Mouse (Mus musculus) adrenal gland, adult (tissue): Measurements from ENCODE around the gene Adra1b.

Source experiments
- DNase-seq, 2 experiments: peaks; one replicate each; pipeline ENCODE4 v3.0.0; 2022 to 2023; ENCODE audit warnings: low spot score in 1 of 2; ENCODE audit not compliant: inconsistent age in 2 of 2

Gene Adra1b

GRCm38 (mm10) chr11:43901051-43901654, at the start of gene Adra1b:
Gene Adra1b, minus strand, starts transcription at chr11:43901210.
- DNase-seq, result no peak

DNA sequence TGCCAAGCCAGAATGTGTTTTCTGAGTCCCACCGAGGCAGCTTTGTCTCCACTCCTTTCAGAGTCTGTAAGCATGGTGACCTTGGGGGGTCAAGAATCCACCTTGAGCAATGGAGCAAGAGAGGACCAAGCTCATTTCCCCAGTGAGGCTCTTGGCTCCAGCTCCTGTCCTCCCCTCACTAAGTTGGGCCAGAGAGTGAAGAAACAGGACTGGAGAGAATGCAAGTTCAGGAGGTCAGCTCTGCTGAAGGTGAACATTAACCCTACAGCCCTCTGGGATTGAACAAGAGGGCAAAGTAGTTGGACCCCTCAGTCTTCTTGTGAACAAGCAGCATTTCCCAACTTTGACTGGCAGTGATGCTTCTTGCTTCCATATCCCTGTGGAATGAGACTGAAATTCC, 49.3 kb upstream of the Adra1b start:
- DNase-seq, result peak in 1 of 2 experiments; percentile 47

DNA sequence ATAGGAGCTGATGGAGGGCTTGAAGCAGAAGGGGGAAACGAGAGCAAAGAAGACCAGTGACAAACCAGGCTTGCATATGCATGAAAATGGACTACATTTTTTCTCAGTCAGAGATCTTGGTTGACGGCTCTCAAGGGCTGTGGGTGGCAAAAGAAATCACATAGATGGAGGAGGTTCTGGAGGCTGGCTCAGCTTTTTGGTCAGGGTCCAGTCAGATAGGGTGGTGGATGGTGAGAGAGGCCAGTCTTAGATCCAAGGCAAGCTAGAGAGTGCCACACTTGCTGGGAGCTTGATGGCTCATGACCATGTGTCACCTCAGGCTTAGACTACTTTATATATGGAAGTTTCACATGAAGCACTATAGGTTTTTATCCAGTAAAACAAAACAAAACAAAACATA, 42.8 kb upstream of the Adra1b start:
- DNase-seq, result no peak

- no peak for DNase-seq
These were observed 42.2 kb upstream of the Adra1b start for GRCm38 (mm10) chr11:43943167-43943566.

DNA sequence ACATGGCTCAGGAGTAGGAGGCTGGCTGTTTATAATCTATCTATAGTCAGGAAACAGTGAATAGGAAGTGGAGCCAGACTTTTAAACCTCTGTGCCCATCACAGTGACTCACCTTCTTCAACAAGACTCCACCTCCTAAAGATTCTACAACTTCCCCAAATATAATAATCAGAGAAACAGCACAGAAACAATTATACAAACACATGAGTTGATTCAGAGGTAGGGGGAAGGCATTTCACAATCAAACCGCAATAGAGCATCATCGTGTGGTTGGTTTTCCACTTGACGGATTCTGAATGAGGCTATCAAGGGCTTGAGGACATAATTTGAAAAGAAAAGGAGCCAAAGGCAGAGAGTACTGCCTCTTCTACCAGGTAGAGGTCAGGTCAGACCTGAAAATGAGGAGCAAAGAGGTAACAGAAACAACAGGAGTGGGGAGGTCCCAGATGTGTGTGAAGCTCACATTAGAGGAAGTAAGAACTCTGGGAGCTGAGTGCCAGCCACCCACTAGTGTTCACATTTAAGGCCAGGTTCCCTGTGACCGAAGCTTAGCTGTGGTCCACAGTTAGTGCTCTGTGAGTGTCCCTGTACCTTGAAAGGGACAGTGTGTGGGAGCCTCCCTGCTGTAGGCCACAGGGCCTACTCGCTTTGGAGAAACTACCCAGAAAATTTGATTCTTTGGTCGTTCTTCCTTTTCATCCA, 39.6 kb upstream of the Adra1b start:
- DNase-seq, result no peak

GRCm38 (mm10) chr11:43936023-43936422, 35.0 kb upstream of the Adra1b start:
- no peak for DNase-seq

GRCm38 (mm10) chr11:43933480-43933879, 32.5 kb upstream of the Adra1b start:
- DNase-seq, result peak; percentile 77 to 84

- DNase-seq, result no peak
These were observed 32.0 kb upstream of the Adra1b start for GRCm38 (mm10) chr11:43933000-43933399.

DNA sequence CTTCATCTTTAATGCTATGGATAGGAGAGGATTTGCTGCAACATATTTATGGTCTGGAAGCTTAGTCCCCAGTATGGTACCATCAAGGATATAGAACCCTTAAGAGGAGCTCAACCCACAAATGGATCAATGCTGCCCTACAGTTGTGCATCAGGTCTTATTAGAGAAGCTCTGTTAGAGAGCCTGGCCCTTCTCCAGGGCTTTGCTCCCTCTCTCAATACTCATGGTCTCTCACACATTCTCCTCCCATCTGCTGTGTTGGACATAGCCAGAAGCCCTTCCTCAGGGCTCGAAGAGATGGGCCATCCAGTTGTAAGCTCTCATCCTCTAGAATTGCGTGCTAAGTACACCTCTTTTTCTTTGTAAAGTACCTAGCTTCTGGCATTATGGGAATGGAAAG, 29.2 kb upstream of the Adra1b start:
- DNase-seq, result no peak

DNA sequence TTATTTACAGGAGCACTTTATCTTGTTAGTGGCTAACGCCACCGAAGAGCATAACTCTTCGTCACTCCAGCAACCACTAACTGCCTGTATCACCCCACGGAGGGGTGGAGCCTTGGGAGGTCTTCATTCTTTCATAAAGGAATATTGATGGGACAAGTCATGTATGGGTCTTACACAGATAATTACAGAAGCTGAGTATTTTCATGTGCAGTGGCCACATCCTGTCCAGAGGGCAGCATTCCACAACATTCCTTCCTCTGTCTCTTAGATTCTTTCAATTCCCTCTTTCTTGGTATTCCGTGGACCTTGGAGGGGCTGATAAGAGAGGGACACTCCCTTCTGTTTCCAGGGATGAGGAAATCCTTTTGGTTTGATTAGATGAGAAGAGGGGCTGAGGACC, 28.7 kb upstream of the Adra1b start:
- DNase-seq, result no peak

GRCm38 (mm10) chr11:43929178-43929577, 28.2 kb upstream of the Adra1b start:
- DNase-seq, result peak; percentile 75 to 87

DNA sequence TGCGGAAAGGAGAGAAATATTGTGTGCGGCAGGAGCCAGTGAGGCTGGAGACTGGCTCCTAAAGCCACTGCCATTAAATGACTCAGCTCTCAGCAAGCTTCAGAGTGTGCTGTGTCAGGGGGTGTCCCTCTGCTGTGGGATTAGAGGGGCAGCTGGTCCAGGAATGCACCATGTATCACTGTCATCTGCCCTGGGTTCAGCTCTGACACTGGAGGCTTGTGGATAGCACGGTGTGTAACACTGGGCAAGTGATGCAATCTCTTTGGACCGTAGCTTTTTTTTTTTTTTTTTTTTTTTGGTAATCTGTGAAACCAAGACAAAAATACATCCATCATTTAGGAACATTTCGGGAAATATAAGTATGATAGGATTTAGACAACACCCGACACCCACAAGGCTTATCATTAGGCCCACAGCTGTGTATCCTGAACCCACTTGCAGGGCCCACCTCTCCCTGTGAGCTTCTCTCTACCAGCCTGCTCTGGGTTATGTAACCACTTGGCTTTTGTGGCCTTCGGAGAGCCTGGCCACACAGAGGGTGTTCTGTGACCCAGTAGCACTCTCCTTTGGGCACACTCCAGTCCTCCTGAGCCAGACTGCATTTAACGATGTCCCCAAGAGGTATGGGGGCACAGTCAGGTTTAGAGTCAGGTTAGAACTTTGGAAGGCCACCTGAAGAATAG, 26.3 kb upstream of the Adra1b start:
- DNase-seq, result peak; percentile 50 to 79

DNA sequence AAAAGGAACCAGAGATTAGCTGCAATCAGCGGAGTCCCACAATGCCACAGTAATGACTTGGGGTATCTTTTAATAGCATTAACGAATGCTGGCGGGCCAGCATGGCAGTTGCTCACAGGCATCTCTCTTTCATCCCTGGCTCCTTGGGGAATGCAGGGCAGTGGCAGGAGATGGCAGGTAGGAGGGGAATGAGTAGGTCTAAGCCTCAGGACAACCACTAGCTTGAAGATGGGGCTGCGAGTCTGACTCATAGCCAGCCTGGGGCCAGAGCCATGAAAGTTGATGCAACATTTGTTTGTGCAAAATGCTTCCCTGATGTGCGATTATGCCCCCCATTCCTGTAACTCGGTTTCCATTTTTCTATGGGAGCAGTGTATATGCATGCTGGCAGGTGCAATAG, 25.2 kb upstream of the Adra1b start:
- DNase-seq, result no peak

DNA sequence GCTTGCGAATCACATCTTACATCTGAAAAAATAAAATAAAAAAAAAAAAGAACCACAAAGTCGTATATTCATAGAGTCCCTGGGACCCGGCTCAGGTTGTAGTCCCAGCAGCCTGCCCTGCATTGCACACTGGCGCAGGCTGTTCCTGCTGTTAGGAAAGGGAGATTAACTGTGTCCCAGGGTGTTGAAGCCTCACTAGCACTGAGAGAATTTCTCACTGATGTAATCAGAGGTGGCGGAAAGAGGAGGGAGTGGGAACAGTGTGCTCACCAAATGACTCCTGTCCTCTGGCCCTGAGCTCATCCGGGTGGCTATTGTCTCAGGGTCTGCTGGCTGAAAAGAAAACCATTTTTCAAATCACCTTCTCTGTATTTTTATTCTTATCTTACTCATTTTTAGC, 24.6 kb upstream of the Adra1b start:
- no peak for DNase-seq

- no peak for DNase-seq
These were observed 20.7 kb upstream of the Adra1b start for GRCm38 (mm10) chr11:43921701-43922100.

- peak; percentile 52 to 80 for DNase-seq
These were observed 18.6 kb upstream of the Adra1b start for GRCm38 (mm10) chr11:43919492-43920055.

GRCm38 (mm10) chr11:43914552-43915447, 13.8 kb upstream of the Adra1b start:
- DNase-seq, result no peak

GRCm38 (mm10) chr11:43912136-43912888, 11.3 kb upstream of the Adra1b start:
- no peak for DNase-seq

DNA sequence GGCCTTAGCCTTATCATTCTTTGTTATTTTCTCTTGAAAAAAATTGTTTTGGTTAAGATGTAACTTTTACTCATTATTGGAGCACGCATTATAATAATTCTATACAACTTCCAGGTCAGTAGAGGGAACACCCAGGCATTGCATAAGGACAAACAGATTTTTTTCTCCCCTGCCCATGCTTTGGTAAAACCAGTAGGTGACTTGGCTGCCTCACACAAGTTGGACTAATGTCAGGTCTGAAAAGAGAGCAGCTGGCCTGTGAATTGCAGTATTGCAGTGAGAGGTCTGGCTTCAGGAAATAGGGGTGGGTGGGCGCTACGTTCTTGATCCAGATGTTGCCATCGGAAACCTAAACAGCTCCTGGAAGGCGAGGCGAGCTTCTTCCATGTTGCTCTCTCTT, 10.6 kb upstream of the Adra1b start:
- DNase-seq, result no peak

GRCm38 (mm10) chr11:43903351-43903750, 2.3 kb upstream of the Adra1b start:
- no peak for DNase-seq
